Mouse (Mus musculus): ENCODE results near the gene St8sia2.

DNA sequence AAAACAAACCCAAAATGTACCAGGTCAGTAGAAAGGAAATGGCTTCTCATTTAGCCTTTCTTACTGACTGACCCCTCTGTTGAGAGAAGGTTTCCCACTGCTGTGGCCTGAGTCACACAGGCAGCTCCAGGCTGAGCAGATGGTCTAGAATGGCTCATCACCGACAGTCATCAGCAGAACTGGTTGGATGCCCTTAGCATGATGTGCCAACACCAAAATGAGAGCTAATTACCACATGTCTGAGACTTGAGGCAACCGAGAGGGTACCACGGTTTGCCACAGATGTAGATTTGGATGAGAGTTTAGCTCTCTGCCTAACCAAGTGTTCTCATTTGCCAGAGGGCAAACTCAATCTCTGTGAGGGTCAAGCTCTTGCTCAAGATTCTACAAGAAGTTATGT lies 42.3 kb upstream of the St8sia2 start:
- TF ChIP-seq CTCF (conservative IDR thresholded peaks at IDR 0.05; ENCODE audit: low read length) (no peak), NANOG (IDR thresholded peaks at IDR 0.05; ENCODE audit: borderline replicate concordance, low read length) (no peak)
